Comparison of ENCODE assay signal across 16 mouse cellular contexts in genomic region chr3:69292628-69293027, GRCm38 (mm10). TPM values are rescaled to one million over a fixed set of nuclear protein-coding genes. Genes with fewer than 3 reads are reported as not detected.
DNase-seq lines count a peak whose midpoint lies in the region; TF ChIP-seq lines count a peak whose summit lies in the region.
"Had no signal": no experiment of that assay in that cellular context is flagged by ENCODE, and none has a peak within 500 bp of the region (broad histone marks: within the 10 kb centered on the region; RNA-seq: fewer than 3 reads in every experiment).

No protein-coding gene starts in this region.

- no peak overlapping the region for H3K4me3 ChIP-seq in thymus, adult 2 months (ENCODE audit: control insufficient read depth, insufficient read depth, low read length)
- H3K4me3 ChIP-seq: forebrain, embryonic 12.5 days; gastrocnemius, adult 2 months; hindbrain, embryonic 12.5 days; midbrain, embryonic 10.5 days had no signal

- no peak overlapping the region for H3K27ac ChIP-seq in thymus, adult 2 months (ENCODE audit: control insufficient read depth, insufficient read depth, low read length)
- H3K27ac ChIP-seq: forebrain, embryonic 12.5 days; gastrocnemius, adult 2 months; hindbrain, embryonic 12.5 days; liver, embryonic 14.5 days; macrophage; midbrain, embryonic 10.5 days had no signal

- TF ChIP-seq POLR2A in thymus, adult 2 months (IDR thresholded peaks at IDR 0.05; ENCODE audit: control insufficient read depth, extremely low read depth, insufficient read depth, low read length, poor library complexity) = no peak

- H3K36me3 ChIP-seq in thymus, adult 2 months (ENCODE audit: control insufficient read depth, insufficient read depth, low read length) = no peaks in the 10 kb centered on the region
- H3K36me3 ChIP-seq: forebrain, embryonic 12.5 days; hindbrain, embryonic 12.5 days; midbrain, embryonic 10.5 days had no signal

- no peaks in the 10 kb centered on the region for H3K27me3 ChIP-seq in thymus, adult 2 months (ENCODE audit: control insufficient read depth, insufficient read depth, low read length)
- H3K27me3 ChIP-seq: CH12.LX; forebrain, embryonic 12.5 days; hindbrain, embryonic 12.5 days had no signal

- peaks cover 12% of the 10 kb centered on the region for H3K4me1 ChIP-seq in thymus, adult 2 months (replicated peaks; ENCODE audit: control insufficient read depth, insufficient read depth, low read length)
- H3K4me1 ChIP-seq: forebrain, embryonic 12.5 days; midbrain, embryonic 10.5 days had no signal

- WGBS in thymus, adult 2 months = 100% methylated on average over 1 of the region's 1 CpGs

- peak; percentile 40 to 42 for DNase-seq in cerebellum, postnatal 10 days
- no peak for DNase-seq in cerebellum, adult 11-12 months
- DNase-seq in kidney, adult 18-20 months = peak; percentile 26
- no peak for DNase-seq in kidney, postnatal 10 days
- peak; percentile 60 to 66 for DNase-seq in lung, adult 18-20 months
- peak; percentile 69 for DNase-seq in lung, postnatal 25 days (ENCODE audit: low spot score)
- no peak for DNase-seq in thymus, adult 2 months
- DNase-seq: adrenal gland, postnatal 36 days; gastrocnemius, adult 2 months; right cerebral cortex, postnatal 25 days had no signal

- TF ChIP-seq CTCF in thymus, adult 2 months (IDR thresholded peaks at IDR 0.05; ENCODE audit: borderline replicate concordance, control insufficient read depth, extremely low read depth, insufficient read depth, low read length, poor library complexity) = no peak

RNA-seq across cellular contexts. Expression of gene Ppm1l, which starts 24.0 kb away (rescaled TPM):
- polyA plus RNA-seq in thymus, adult 2 months (2012; rRNA removed) = 2.3 and 2.6 TPM in 2 replicates

Comparison
In these comparisons a context has a peak if more than half of its experiments do, and no peak if none do; other contexts are left out.
1. DNase-seq: peak in cerebellum, postnatal 10 days (2 of 2), kidney, adult 18-20 months (single experiment), lung, adult 18-20 months (2 of 2) and lung, postnatal 25 days (single experiment); none in cerebellum, adult 11-12 months (single experiment), kidney, postnatal 10 days (single experiment) and thymus, adult 2 months (single experiment).